Mouse (Mus musculus) myocyte (in vitro differentiated cells): Measurements from ENCODE around the gene Ppfia1.

Experiments used
- E2F4 ChIP-seq: IDR thresholded peaks from one replicate; pipeline ENCODE4 v1.6.1; 2011; ENCODE audit warnings: mild to moderate bottlenecking, control low read depth, moderate library complexity; ENCODE audit not compliant: insufficient read depth
- MAX ChIP-seq: IDR thresholded peaks from one replicate; pipeline ENCODE4 v1.6.1; 2011; ENCODE audit warnings: low read depth, mild to moderate bottlenecking, control low read depth
- POLR2A ChIP-seq: IDR thresholded peaks from one replicate; pipeline ENCODE4 v1.6.1; 2011; ENCODE audit warnings: low read depth, mild to moderate bottlenecking, control low read depth, moderate library complexity; ENCODE audit not compliant: insufficient read length
- TCF12 ChIP-seq: IDR thresholded peaks from one replicate; pipeline ENCODE4 v1.6.1; 2011; ENCODE audit warnings: mild to moderate bottlenecking, control low read depth; ENCODE audit not compliant: poor library complexity, insufficient read depth, severe bottlenecking

DNA sequence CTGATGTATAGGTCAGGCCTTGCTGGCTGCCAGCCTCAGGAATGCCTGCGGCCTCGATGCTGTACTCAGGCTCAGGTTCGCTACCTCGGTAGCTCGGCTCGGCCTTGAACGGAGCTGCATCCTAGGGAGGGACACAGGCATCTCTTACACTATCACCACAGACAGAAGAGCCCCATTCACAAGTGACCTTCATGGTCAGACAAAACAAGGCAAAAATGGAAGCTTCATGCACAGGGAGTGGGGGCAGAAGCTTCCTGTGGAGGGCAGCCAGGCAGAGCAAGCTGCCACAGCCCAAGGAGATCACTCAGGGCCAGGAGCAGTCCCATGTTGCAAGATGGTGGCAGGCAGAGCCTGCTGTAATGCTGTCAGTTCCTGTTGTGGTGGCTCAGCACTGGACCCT is 114.7 kb downstream of the Ppfia1 start:
- TF ChIP-seq POLR2A = no peak
- no peak for TF ChIP-seq TCF12
- TF ChIP-seq E2F4 = no peak
- TF ChIP-seq MAX = no peak
